Mouse (Mus musculus): Measurements from ENCODE around the gene Actrt3. TPM values are rescaled to one million over a fixed set of nuclear protein-coding genes. Genes with fewer than 3 reads are reported as not detected.

Gene Actrt3
- polyA plus RNA-seq (2014; fragmentation: Illumina TruSeq; extraction: RNeasy Lipid Tissue Mini Kit (QIAGEN cat#74804); ENCODE audit: insufficient read depth, low read depth, low replicate concordance) = not detected

GRCm38 (mm10) chr3:30599711-30600545, at the start of gene Actrt3:
Gene Actrt3 (minus strand): TSS chr3:30599939.

GRCm38 (mm10) chr3:30647440-30648090, 47.8 kb upstream of the Actrt3 start, which contains the start of gene Lrrc34:
Gene Lrrc34 (minus strand): TSS chr3:30647869.

GRCm38 (mm10) chr3:30644207-30644606, 44.5 kb upstream of the Actrt3 start, which contains the start of gene Lrriq4:
Gene Lrriq4 (plus strand): TSS chr3:30644507.

GRCm38 (mm10) chr3:30602065-30602739, 2.5 kb upstream of the Actrt3 start, which contains the start of gene Mynn:
Gene Mynn (plus strand): TSS chr3:30602065.

GRCm38 (mm10) chr3:30547908-30548307, 51.8 kb downstream of the Actrt3 start, which contains the start of gene Mecom:
Gene Mecom (minus strand): TSS chr3:30548008.

Other genes with a start within 250 kb of the Actrt3 start
- 10.8 TPM for gene Mecom, start 51.9 kb downstream of the Actrt3 start, polyA plus RNA-seq (2014; fragmentation: Illumina TruSeq; extraction: RNeasy Lipid Tissue Mini Kit (QIAGEN cat#74804); ENCODE audit: insufficient read depth, low read depth, low replicate concordance)
- 9.8 TPM for gene Mynn, start 2.1 kb upstream of the Actrt3 start, polyA plus RNA-seq (2014; fragmentation: Illumina TruSeq; extraction: RNeasy Lipid Tissue Mini Kit (QIAGEN cat#74804); ENCODE audit: insufficient read depth, low read depth, low replicate concordance)
- not detected for gene Lrriq4, start 44.6 kb upstream of the Actrt3 start, polyA plus RNA-seq (2014; fragmentation: Illumina TruSeq; extraction: RNeasy Lipid Tissue Mini Kit (QIAGEN cat#74804); ENCODE audit: insufficient read depth, low read depth, low replicate concordance)
- gene Lrrc34, start 47.9 kb upstream of the Actrt3 start, polyA plus RNA-seq (2014; fragmentation: Illumina TruSeq; extraction: RNeasy Lipid Tissue Mini Kit (QIAGEN cat#74804); ENCODE audit: insufficient read depth, low read depth, low replicate concordance) = 3.9 TPM
- gene Lrrc31, start 99.9 kb upstream of the Actrt3 start, polyA plus RNA-seq (2014; fragmentation: Illumina TruSeq; extraction: RNeasy Lipid Tissue Mini Kit (QIAGEN cat#74804); ENCODE audit: insufficient read depth, low read depth, low replicate concordance) = 0.38 TPM
- gene Samd7, start 146.4 kb upstream of the Actrt3 start, polyA plus RNA-seq (2014; fragmentation: Illumina TruSeq; extraction: RNeasy Lipid Tissue Mini Kit (QIAGEN cat#74804); ENCODE audit: insufficient read depth, low read depth, low replicate concordance) = not detected
- gene Sec62, start 192.9 kb upstream of the Actrt3 start, polyA plus RNA-seq (2014; fragmentation: Illumina TruSeq; extraction: RNeasy Lipid Tissue Mini Kit (QIAGEN cat#74804); ENCODE audit: insufficient read depth, low read depth, low replicate concordance) = 87.7 TPM

All from lung, adult 10 weeks (tissue).